Mouse (Mus musculus) right cerebral cortex, adult 2 months (tissue): ENCODE data around the gene Gm12216.

Source experiments
- DNase-seq, 2 experiments: peaks; one replicate each; pipeline ENCODE4 v3.0.0; 2021 to 2022; ENCODE audit warnings: low spot score in 2 of 2

The Gm12216 gene

GRCm38 (mm10) chr11:53795813-53796212 is 63.2 kb downstream of the Gm12216 start:
- DNase-seq, result no peak

- no peak for DNase-seq
These were observed 64.1 kb downstream of the Gm12216 start for GRCm38 (mm10) chr11:53794671-53795557.

DNA sequence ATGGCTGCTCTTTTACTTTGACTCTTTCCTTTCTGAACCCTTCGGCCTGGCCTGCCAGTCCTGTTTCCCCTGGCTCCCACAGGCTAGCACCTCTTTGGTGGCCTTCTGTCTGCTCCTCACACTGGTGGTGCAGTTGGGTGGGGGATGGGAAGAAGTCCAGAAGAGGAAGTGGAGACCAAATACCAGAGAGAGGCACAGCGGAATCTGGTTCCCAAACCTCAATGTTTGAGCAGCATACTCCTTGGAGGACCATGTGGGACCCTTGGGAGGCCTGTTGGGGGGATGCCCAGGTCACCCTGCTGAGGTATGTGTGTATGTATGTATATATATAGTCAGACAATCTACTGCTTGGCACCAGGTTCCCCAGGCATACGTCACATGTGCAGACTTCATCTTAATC is 65.0 kb downstream of the Gm12216 start:
- DNase-seq, result no peak

DNA sequence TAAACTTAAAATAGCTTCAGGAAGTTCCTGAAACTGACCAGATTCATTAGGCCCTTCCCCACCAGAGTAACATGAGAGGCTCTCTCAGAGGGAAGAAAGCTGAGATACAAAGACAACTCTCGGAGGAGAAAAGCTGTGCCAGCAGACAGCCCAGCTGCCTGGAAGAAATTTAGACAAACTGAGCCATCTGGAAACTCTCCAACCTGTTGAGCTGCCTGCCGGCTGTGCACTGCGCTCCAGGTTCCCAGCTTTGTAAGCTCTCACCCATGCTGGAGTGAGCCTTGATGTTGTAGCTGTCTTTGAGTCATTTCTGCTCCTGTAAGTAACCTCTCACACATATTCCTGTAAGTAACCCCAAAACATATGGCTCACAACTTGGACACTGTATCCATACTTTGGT is 66.1 kb downstream of the Gm12216 start:
- DNase-seq, result peak; percentile 42 to 49

- no peak for DNase-seq
These were observed 69.8 kb downstream of the Gm12216 start for GRCm38 (mm10) chr11:53789277-53789676.

- no peak for DNase-seq
These were observed 70.9 kb downstream of the Gm12216 start for GRCm38 (mm10) chr11:53788196-53788595.

GRCm38 (mm10) chr11:53786058-53787031 is 72.7 kb downstream of the Gm12216 start:
- no peak for DNase-seq

- no peak for DNase-seq
These were observed 73.6 kb downstream of the Gm12216 start for GRCm38 (mm10) chr11:53785311-53785936.

DNA sequence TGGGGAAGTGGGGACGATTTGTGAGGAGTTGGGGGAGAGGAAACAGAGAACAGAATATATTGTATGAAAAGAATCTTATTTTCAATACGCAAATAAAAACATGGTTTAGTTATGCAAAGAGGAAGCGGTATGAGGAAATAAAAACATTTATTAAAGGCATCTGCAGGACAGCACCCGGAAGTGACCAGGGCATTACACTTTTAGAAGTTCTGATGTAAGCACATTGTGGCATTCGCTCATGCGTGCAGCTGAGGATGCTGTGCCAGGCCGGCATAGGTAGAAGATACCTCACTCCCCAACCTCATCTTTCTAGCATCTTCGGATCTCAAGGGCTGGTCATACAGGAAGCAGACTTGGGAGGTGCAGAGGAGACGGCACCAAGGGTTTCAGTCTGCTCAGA is 75.8 kb downstream of the Gm12216 start:
- no peak for DNase-seq

DNA sequence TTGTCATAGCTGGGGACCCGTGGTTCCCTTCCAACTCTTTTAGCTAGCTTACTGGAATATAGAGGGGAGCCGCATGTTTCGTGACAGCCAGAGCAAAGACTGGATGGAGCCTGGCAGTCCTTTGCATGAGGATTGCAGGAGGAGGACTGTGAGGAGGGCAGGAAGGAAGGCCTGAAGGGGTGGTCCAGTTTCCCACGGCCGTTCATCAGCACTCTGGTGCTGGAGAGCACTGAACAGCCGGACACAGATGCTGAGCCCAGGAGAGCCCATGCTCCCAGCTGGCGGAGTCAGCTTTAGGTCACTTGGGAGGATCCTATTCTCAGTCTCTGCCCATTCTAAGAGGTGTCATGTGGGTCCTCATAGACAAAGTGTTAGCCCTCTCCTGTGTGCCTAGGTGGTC is 77.1 kb downstream of the Gm12216 start:
- no peak for DNase-seq

DNA sequence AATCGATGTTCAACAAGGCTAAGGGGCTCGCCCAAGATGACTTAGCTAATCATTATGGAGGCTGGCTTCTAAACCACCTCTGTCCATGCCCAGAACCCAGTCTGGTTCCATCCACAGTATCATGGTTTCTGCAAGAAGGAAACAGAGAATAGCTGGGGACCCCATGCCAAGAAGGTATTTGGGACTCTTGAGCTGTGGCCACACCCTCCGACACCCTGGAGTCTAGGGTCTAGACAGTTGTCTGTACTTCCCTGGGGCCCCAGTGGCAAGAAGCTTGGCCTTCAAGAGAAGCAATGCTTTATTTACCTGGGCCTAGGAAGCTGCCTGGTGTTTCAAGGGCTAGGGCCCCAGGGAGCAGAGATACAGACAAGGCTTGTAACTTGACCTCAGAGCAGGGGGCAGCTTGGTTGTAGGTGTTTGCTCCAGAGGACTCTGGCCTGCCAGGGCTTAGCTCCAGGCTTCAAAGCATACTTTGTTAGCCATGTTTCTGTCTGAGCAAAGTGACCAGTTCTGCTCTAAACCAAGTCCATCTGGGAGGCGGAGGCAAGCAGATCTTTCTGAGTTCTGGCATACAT is 77.8 kb downstream of the Gm12216 start:
- DNase-seq, result no peak

GRCm38 (mm10) chr11:53780262-53780661 is 78.8 kb downstream of the Gm12216 start:
- DNase-seq, result no peak

GRCm38 (mm10) chr11:53779808-53780207 is 79.2 kb downstream of the Gm12216 start:
- no peak for DNase-seq

DNA sequence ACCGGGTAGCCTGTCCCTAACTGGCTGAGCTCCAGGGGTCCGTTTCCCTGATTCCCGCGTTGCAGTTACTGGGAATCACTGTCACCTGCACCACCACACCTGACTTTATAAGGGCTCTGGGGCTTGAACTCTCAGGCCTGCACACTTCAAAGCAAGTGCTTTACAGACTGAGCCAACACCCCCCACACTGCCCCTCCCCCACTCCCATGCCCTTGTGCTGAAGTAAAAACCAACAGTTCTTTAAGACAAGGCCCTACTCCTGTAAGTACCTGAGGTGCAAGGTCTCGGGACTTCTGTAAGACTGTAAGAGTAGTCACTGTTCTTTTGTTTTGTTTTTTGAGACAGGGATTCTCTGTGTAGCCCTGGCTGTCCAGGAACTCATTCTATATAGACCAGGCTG is 80.6 kb downstream of the Gm12216 start:
- no peak for DNase-seq

- DNase-seq, result no peak
These were observed 81.3 kb downstream of the Gm12216 start for GRCm38 (mm10) chr11:53777736-53778135.

DNA sequence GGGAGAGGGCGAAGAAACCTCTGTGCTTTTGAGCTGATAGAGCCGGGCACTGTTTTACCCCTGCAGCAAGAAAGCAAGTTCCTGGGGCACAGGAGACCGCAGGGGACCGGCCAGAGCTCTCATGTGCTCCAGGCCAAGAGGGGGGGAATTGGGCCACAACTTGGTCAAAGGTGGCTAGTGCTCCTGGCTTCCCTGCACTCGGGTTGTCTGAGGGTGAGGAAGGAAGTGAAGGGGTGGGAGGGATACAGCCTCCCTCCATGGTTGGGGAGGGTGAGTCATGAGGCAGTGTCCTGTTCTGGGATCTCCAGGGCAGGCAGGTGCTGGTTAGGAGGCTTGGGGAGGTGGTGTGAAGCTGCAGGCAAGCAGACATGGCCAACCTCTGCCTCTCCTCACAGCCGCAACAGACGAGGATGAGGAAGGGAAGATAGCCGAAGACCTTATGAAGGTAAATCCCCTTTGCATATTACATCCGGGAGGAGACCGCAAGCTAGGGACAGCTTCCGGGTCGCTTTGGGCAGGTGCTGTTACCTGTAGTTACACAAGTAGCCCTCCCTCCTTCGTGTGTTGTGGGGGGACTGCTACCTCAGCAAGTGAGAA is 84.3 kb downstream of the Gm12216 start:
- DNase-seq, result no peak

DNA sequence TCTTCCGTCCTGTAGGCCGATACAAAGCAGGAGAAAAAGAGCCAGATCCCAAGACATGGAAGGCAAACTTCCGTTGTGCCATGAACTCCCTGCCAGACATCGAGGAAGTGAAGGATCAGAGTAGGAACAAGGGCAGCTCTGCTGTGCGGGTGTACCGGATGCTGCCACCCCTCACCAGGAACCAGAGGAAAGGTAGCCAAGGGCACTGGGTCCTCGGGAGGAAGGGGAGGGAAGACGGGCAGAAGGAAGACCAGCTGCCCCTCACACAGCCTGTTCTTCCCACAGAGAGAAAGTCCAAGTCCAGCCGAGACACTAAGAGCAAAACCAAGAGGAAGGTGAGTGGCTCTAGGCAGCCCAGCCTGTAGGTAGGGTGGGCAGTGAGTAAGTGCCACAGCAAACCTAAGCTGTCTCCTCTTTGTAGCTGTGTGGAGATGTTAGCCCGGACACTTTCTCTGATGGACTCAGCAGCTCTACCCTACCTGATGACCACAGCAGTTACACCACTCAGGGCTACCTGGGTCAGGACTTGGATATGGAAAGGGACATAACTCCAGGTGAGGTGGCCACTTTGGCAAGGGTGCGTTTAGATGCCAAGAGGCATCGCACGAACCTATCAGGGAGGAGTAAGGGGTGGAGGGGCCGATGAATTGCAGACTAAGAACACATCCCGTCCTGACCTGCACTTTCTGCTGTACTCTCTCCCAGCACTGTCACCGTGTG is 85.3 kb downstream of the Gm12216 start:
- no peak for DNase-seq

- no peak for DNase-seq
These were observed 86.0 kb downstream of the Gm12216 start, which contains the start of gene Gm17334 for GRCm38 (mm10) chr11:53773087-53773486. TSS of gene Gm17334 (minus strand) at chr11:53773187.

- no peak for DNase-seq
These were observed 86.5 kb downstream of the Gm12216 start for GRCm38 (mm10) chr11:53772536-53772935.

- no peak for DNase-seq
These were observed 87.9 kb downstream of the Gm12216 start for GRCm38 (mm10) chr11:53771001-53771744.
